Mouse (Mus musculus) splenic B cell, adult 2 months (primary cell): ENCODE measurements around the gene Trpm7.

Experiments
- DNase-seq: peaks from one replicate; pipeline ENCODE4 v3.0.0-alpha.2; 2011; ENCODE audit warnings: low read depth, low spot score
- H3K27me3 ChIP-seq: 2 replicates; pipeline ENCODE4 v1.6.1; 2012; ENCODE audit warnings: mild to moderate bottlenecking, low read length, moderate library complexity, mixed read lengths; ENCODE audit not compliant: control insufficient read depth, poor library complexity, insufficient read depth, severe bottlenecking
- H3K36me3 ChIP-seq: 2 replicates; pipeline ENCODE4 v1.6.1; 2012; ENCODE audit warnings: mild to moderate bottlenecking, low read length, moderate library complexity, mixed read lengths; ENCODE audit not compliant: control insufficient read depth, poor library complexity, insufficient read depth, severe bottlenecking

Gene Trpm7

GRCm38 (mm10) chr2:126782433-126782832, 93.6 kb downstream of the Trpm7 start:
- DNase-seq = peak; percentile 10

DNA sequence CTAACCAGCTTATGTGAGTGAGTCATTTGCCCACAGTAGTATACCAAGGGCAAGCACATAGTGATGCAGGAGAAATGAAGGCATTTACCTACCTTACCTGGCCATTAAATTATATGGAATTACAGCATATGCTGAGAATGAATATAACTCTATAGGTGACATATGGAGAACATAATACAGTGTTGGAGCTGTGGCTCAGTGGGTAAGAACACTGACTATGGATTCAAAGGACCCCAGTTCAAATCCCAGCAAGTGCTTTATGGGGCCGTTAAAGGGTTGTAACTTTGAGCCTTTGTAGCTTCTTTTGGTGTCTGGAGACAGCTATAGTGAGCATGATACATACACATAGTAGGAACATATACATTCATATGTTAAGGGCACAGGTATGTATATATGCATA, 94.6 kb downstream of the Trpm7 start:
- DNase-seq = no peak
- Histone ChIP-seq H3K27me3 (no peaks in the 10 kb centered on the region), H3K36me3 (no peaks in the 10 kb centered on the region)

More at GRCm38 (mm10) chr2:126782433-126782832, 93.6 kb downstream of the Trpm7 start:
- Histone ChIP-seq H3K36me3 (no peaks in the 10 kb centered on the region), H3K27me3 (no peaks in the 10 kb centered on the region)

GRCm38 (mm10) chr2:126780286-126780685, 95.7 kb downstream of the Trpm7 start:
- DNase-seq = no peak
- H3K36me3 ChIP-seq = no peaks in the 10 kb centered on the region
- no peaks in the 10 kb centered on the region for H3K27me3 ChIP-seq

DNA sequence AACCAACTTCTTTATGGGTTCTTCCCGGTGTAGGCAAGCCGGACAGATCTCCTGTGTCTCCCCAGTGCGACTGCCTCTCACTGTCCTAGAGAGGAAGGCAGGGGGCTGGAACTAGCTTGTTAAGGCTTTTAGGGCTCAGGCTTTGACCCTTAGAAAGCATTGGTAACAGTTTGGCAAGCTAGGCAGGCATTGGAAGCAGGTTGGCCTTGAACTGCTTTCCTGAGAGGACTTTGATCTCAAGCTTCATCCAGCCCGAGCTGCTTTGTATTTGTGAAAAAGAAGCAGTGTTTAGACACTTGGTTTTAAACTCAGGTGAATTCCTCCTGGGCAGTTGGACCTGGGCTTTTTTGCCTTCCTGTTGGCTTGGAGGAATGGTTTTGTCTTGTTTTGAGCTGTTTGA, 97.2 kb downstream of the Trpm7 start:
- Histone ChIP-seq H3K27me3 (no peaks in the 10 kb centered on the region), H3K36me3 (no peaks in the 10 kb centered on the region)
- DNase-seq = no peak

DNA sequence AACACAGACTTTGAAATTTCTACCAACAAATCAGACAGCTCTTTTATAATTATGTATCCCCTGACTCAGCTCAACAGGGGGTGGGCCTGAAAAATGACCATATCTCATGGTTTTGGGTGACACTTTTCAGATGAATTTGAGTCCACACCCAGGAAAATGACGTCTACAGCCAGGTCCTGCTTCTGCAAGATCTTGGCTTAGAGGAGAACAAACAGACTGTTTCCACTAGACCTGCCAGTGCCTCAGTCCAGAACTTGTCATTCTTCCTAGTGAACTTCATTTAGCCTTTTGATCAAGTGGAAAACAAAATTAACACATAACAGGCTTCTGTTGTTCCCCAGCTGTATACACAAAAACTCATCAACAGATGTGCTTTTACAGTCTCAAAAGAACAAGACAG, 99.6 kb downstream of the Trpm7 start:
- no peak for DNase-seq
- no peaks in the 10 kb centered on the region for H3K27me3 ChIP-seq

DNA sequence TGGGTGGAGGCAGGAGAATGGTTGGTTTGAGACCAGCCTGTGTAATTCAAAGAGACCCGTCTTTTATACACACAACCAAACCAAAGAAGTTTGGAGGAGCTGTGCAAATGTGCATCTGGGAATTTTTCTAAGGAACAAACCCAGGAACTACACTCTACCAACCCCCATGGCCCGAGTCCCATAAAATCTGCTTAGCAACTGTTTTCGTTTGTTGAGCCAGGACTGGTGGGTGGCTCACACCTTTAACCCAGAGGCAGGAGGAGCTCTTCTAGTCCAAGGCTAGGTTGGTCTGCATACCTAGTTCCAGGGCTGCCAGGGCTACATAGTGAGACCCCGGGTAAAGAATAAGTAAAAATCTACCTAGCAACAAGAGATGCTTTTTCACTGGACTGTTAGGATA, 100.1 kb downstream of the Trpm7 start:
- H3K27me3 ChIP-seq = no peaks in the 10 kb centered on the region
- H3K36me3 ChIP-seq = no peaks in the 10 kb centered on the region
- DNase-seq = no peak

More for the DNA sequence above, 99.6 kb downstream of the Trpm7 start:
- no peaks in the 10 kb centered on the region for H3K36me3 ChIP-seq

- DNase-seq = peak; percentile 20
- Histone ChIP-seq H3K27me3 (no peaks in the 10 kb centered on the region), H3K36me3 (no peaks in the 10 kb centered on the region)
These were observed 103.8 kb downstream of the Trpm7 start for GRCm38 (mm10) chr2:126772217-126772616.

GRCm38 (mm10) chr2:126769431-126770181, 106.4 kb downstream of the Trpm7 start:
- DNase-seq = no peak
- Histone ChIP-seq H3K27me3 (no peaks in the 10 kb centered on the region), H3K36me3 (no peaks in the 10 kb centered on the region)

GRCm38 (mm10) chr2:126768194-126768593, 107.8 kb downstream of the Trpm7 start:
- no peaks in the 10 kb centered on the region for H3K27me3 ChIP-seq
- no peak for DNase-seq
- no peaks in the 10 kb centered on the region for H3K36me3 ChIP-seq

GRCm38 (mm10) chr2:126767599-126767998, 108.4 kb downstream of the Trpm7 start:
- Histone ChIP-seq H3K36me3 (no peaks in the 10 kb centered on the region), H3K27me3 (no peaks in the 10 kb centered on the region)
- no peak for DNase-seq

DNA sequence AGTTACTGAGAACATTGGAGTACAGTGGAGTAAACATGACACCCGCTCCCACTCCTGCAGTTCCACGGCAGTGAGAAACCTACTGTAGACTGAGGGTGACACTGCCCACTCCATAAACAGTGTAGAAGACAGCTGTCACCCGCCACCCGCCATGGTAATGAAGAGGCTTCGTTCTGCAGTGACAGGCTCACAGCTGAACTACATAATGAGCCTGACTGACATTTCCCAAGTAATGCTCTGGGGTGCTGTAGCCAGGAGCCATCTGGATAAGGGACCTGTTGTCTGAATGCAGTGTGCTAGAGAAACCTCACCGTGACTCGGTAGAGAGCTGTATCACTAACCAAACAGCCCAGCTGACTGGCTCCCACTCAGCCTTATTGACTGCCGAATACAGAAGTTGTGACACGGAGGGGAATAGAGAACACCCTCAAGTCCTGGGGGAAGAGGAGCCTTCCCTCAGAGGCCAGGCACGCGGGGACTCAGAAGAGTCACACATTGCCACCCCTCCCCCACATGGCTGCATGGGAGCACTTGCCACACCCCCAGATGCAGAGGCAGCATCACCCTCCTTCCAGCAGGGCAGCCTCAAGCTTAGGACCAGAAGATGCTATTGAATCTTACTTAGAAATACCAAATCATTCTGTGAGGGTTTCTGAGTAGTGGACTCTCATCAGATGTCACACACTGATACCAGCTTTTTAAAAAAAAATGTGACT, 110.0 kb downstream of the Trpm7 start:
- Histone ChIP-seq H3K27me3 (no peaks in the 10 kb centered on the region), H3K36me3 (0 out of 2 replicates have a peak, but pooled peaks cover 1% of the 10 kb centered on the region)
- no peak for DNase-seq

DNA sequence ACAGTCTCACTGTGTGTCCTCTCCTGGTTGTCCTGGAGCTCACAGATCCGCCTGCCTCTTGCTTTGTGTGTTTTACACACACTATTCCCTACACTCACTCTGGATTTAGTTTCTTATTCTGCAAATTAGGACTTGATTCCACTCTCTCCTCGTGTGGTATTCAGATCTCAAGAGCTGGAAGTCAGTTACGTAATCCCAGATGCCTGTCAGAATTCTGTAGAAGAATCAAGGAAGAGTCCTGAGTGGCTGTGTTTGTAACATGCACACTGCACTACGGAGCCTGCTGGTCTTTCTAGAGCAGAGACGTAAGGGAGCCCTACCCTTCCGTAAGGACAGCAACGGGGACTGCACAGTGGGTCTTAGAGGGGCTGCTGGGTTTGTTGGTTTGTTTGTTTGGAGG, 116.7 kb downstream of the Trpm7 start:
- H3K36me3 ChIP-seq = peaks cover 11% of the 10 kb centered on the region
- H3K27me3 ChIP-seq = no peaks in the 10 kb centered on the region
- no peak for DNase-seq

GRCm38 (mm10) chr2:126755664-126756063, 120.4 kb downstream of the Trpm7 start:
- no peaks in the 10 kb centered on the region for H3K27me3 ChIP-seq
- no peak for DNase-seq

DNA sequence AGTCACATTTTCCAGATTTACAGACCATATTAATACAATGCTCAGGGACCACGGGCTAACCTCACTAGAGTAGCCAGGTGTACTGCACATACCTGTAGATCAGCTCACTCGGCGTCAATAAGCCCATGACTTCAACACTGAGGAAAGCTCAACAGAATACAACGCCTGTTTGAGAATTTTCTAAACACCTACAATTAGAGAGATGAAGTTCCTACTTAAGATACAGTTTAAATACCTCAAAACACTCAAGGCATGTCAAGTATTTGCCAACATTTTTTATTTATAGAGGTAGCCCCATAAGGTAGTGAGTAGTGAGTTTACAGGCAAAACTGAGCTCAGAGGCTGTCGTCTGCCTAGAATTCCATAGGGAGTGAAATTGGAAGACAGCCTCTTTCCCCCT, 132.6 kb downstream of the Trpm7 start:
- no peak for DNase-seq
- no peaks in the 10 kb centered on the region for H3K27me3 ChIP-seq
- H3K36me3 ChIP-seq = peaks cover 17% of the 10 kb centered on the region

More at GRCm38 (mm10) chr2:126755664-126756063, 120.4 kb downstream of the Trpm7 start:
- peaks cover 27% of the 10 kb centered on the region for H3K36me3 ChIP-seq
